Mouse (Mus musculus): Measurements from ENCODE around the gene Hoxa2.

- TF ChIP-seq CTCF (IDR thresholded peaks at IDR 0.05; ENCODE audit: borderline replicate concordance, extremely low read depth, insufficient read depth, insufficient read length) (no peak), POLR2A (IDR thresholded peaks at IDR 0.05; ENCODE audit: borderline replicate concordance, extremely low read depth, insufficient read depth, insufficient read length, poor library complexity, severe bottlenecking) (no peak)
Measured at GRCm38 (mm10) chr6:52206882-52207683, 42.5 kb upstream of the Hoxa2 start.
